Mouse (Mus musculus) brain, adult 2 months (tissue): ENCODE results near the gene L3mbtl4.
A peak's percentile ranks its signal among the peaks of the same experiment; 100 is the strongest.

Experiments
- DNase-seq: peaks from one replicate; pipeline ENCODE4 v3.0.0; 2011; ENCODE audit warnings: low read depth, low spot score

The L3mbtl4 gene

DNA sequence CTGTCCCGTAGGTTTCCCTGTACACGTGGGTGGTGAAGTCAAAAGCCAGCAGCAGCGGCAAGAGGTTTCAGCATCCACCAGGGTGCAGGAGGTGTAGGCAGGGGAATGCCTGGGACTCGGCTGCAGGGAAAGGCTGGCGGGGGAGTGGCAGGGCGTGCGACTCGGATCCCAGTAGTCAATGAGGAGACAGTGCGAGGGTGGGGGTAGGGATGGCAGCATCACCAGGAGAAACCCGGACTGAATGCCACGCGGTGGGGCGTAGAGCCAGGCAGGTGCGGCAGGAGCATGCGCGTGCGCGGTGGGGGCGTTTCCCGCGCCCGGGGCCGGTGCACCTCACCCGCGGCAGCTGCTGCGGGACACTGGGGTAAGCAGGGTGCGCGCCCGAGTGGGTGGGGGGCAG is at the start of gene L3mbtl4:
TSS of gene L3mbtl4 (plus strand) at position 271 of the 400 bp plus-strand sequence.
- DNase-seq: peak; percentile 72

DNA sequence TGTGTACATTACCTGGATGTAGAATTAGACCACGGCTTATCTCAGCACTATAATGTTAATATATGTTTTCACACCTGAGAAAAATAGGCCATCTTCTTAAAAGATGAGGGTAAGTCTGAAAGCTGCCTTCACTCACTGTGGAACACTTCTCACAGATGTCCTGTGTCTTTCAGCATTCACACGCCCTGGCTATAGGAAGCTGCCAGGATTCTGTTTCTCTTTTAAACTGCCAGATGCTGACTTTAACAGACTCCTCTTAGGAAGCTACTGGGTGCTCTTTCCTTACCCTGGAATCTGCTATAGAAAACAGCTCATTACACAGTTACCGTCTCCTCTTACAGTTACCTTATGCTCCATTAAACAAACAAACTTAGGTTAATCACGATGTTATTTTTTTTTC is 43.1 kb upstream of the L3mbtl4 start:
- DNase-seq: peak; percentile 52

DNA sequence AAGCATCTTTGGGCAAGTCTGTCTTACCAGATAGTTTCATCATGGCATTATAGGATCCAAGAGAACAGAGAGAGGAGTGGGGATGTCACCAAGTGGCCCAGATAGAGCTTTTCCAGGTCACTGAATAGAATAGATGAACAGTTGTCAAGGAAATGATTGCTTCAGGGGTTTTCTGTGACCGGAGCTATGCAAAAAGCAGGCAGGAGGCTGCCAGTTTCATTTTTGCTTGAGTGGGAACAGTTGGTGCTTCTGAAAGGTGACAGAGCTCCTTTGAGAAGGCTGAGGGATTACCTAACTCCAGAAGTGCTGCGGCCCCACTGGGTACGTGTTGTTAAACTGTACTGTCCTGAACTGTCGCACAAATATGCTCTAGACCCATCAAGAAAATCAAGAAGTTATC is 38.2 kb upstream of the L3mbtl4 start:
- peak; percentile 70 for DNase-seq

DNA sequence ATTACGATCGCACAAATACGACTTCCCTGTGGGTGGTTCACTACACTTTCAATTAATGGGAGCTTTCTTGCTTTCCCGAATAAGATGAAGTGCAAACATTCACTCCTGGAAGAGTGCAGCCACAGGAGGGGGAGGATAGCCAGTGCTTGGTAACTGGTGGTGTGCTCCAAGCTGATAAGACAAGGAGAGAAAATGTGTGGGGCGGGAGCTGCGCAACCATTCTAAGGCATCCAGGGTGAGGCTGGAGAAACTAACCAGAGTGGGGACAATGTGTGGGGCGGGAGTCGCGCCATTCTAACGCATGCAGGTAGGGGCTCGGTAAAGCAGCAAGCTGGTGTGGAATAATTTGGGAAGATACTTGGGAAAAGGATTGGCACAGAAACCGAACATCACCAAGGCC is 36.6 kb upstream of the L3mbtl4 start:
- DNase-seq: no peak

DNA sequence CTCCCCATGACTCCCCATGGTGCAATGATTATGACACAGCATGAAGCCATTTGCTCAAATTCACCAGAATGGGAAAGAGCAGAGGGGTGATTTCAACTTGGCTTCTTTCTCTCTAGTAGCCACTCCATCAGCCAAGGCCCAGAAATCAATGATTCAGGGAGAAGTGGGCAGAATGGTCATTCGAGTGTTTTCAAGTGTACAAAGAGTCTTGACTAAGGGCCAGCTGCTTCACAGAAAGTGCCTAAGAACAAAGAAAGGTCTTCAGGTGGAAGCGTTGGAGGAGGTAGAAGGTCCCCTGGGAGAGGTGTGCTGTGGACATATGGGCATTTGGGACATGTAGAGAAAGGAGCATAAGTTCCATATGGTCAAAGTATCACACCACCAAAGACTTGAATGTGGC is 33.4 kb upstream of the L3mbtl4 start:
- no peak for DNase-seq

DNA sequence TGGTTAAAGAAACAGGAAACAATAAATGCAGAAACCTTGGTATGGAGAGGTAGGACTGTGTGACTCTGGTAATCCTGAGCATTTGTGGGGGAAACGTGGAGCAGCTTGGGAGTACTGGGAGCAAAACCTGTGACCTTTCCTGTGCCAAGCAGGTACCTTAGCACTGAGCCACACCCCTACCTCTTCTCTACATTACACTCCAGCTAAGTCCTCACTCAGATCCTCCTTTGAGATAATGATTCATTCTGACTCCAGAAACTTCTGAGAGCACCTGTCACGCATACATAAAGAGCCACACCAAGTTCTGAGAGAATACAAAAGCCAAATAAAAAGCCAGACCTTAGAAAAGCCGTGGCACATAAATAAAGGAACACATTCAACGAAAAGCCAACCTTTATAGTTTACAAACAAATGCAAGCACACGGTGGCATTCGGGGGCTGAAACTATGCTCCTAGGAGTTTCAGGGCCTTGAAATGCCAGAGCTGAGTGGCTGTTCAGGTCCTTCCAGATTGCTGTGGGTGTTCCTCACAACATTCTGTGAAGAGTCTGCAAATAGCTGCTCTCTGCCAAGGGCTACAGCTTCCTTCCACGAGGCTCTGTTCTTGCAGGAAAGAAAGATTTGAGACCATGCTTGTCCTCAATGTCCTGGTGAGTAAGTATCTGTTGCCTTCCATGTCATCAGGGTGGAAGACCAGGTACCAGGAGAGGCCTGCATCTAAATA is 8.6 kb upstream of the L3mbtl4 start:
- peak; percentile 79 for DNase-seq

DNA sequence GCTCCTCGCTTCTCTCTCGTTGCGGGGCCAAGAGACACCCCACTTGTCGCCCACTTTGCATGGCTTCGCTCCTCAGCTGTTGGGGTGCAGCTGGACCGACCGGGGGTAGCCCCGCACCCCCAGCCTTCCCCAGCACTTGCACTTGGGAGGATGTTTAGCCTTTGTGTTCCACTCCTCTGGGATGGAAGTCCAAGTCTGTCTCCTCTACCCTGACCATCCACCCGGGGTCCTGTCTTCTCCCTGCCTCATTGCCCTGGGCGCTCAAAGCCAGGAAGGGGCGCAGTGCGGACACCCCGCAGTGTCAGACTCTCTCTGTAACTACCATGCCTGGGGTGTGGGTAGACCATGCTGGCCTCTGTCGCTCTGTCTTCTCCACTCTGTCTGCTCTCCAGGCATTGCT is 357 bp downstream of the L3mbtl4 start:
- no peak for DNase-seq

DNA sequence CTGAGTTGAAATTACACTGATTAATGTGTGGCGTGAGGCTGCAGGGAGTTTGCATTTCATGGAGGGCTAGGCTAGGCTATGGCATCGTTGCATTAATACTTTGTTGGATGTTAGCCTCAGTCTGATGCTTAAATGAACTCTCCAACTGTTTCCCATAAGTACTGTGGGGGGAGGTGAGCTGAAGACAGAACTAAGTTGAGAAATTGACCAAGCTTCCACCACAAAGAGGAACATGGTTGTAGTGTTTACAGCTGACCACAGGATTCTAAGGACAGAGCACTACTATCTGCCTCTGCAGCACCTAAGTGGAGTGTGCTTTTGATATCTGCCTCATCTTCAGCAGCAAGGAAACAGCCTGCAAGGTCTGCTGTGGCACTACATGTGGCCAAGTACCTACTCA is 1.5 kb downstream of the L3mbtl4 start:
- no peak for DNase-seq

DNA sequence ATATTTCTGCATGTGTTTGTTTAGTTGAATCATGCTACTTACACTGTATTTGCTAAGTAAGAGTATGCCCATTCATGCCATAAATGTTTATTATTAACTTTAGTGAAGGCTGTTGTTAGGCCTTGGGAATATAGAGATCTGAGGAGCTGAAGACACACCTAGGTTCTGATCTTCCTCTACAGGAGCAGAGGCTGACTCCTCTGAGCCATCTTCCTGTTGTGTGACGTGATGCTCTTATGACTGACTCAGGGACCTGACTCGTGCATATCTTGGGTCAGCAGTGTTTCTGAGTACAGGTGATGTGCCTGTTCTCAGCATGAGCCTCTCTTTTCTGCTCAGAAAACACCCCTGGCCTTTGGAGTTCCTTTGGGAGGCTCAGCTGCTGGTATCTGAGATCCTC is 7.3 kb downstream of the L3mbtl4 start:
- DNase-seq: no peak

DNA sequence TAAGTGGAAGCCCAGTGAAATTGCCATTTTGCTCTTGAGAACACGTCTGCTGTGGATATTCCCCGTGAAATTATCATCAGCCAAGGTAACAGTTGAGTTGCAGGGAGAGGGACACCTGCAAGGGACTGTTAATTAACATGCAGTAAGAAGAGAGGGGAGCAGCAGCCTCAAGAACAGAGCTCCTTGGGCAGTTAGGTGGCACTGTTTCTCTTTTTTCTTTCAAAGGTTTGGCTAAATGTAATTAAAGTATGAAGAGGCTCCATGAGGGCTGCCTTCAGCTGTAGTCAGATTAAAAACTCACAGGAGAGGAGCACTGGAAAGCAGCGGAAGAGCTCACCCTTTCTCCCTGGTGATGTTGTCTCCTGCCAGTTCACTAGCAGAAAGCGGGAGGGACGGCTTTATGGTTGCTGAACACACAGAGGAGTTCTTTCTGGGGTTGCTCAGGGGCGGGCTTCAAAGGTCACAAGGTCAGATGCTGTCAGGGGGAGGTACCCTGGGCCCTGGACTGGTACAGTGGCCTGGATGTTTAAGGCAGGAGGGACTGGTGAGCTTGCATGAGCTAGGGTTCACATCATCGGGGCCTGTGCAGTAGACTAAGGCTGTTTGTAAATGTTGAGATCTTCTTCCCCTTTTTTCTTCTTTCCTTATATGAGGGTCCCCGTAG is 11.7 kb downstream of the L3mbtl4 start:
- peak; percentile 57 for DNase-seq

DNA sequence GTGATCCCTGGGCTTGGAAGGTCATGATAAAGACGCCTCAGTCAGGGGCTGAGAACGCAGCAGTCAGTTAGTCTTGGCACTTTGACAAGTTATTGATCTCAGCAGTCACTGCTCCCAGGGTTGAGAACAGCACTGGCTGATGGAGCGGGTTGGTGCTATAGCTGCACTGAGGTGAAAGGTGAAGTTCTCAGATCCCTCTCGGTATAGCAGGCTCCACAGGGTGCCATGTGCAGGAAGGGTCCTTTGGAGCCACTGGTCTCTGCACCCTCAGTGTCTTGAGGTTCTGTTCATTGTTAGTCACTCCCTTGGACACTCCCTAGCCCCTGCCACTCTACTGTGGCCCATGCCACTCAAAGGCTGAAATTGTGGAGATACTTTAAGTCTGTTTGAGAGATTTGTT is 14.5 kb downstream of the L3mbtl4 start:
- DNase-seq: no peak

DNA sequence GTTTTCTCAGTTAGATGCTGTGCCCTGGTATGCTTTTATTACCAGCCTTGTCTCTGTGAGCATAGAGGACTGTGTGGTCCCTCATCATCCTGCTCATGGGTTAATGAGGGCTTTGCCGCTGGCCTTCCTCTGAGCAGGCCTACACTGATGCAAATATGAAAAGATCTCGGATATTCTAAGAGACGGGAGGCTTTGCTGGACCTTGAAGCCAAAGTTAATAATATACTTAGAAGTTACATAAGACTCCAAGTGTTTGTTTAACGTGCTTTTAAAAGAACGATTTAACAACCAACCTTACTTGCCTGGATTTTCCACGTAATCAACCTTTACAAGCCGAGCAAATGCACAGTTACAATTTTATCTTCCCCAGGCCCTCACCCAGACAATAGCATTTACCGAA is 15.1 kb downstream of the L3mbtl4 start:
- no peak for DNase-seq

DNA sequence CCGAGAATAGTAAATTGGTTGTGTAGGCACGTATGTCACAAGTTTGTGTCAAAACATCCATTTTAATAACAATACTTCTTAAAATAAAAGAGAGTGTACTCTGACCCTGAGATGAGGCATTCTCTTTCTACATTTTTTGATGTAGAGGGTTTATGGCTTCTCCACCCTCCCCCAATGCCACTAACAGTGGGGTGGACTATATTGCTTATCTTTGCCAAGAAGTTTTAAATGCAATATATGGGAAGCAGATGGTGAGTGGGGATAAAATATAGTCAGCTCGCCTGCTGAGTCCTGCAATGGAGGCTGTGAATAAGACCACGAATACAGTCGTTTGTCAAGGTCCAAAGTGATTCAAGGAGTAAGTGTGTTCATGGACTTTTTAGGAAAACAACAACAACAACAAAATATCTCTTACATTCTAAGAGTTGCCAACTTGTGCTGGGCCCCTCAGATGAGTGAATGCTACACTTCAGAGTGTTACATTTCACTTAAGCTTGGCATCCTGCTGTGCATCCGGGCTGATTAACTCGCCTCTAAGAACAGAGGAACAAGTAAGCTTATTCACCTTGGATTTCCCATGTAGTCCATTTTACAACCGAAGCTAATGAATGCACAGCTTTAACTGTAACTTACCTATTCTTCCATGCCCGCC is 18.2 kb downstream of the L3mbtl4 start:
- peak; percentile 30 for DNase-seq

DNA sequence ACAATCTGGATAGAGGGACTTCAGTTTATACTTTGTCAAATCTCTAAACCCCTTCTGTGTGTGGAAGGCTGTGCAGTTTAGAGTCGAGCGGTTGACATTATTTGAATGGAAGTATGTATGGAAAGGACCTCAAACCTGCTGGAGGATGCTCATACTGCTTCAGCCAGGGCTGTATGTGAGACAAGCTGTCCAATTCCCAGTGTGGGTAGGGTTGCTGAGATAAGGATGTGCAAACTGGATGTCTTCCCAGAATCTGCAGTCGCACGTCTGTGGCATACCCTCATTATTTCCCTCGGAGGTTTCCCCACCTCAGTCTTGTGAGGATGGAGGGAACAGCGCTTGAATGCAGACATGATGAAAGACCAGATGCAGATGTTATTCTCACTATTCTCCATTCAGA is 34.8 kb downstream of the L3mbtl4 start:
- peak; percentile 18 for DNase-seq

DNA sequence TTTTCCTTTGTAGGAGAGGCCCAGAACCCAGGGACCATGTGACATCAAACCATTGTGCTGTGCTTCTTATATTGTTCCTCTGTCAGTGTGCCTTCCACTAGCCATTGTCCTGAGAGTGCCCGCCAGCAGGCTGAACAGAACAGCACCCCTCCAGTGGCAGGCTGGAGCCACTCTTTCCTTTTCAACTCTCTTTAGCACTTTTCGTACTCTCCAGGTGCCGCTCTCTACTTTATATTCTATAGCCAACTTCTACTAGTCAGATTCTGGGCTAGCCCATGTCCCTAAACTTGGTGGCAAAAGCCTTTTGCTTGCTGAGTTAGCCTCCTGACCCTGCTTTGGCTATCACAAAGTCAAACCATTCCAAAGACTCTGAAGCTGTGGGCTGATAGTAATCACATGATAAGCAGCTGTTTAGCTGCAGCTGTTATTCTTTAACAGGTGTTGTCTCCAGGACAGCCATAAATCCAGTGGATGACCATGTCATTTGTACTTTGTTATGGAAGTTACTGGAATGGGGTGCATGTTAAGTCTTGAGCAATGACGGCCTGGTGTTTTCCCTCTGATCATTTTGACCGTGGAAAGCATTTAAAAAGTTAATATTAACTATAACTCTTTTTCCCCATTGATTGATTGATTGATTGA is 38.8 kb downstream of the L3mbtl4 start:
- no peak for DNase-seq

DNA sequence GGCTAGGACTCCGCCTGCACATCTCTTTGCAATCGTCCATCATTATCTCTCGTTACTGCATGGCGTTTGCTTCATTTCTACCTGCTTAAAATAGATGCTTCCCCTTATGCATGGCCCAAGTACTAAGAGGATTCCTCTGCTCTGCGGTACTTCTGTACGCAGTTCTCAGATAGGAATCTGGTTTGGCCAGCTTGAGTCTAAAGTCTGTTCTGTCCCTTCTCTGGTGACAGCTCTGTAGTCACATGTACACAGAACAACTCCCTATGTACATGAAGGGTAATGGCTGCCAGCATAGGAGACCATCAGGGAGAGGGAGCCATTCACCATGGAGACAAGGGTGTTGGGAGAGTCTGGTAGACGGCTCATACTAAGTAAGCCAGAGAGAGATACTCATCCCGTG is 47.3 kb downstream of the L3mbtl4 start:
- no peak for DNase-seq

DNA sequence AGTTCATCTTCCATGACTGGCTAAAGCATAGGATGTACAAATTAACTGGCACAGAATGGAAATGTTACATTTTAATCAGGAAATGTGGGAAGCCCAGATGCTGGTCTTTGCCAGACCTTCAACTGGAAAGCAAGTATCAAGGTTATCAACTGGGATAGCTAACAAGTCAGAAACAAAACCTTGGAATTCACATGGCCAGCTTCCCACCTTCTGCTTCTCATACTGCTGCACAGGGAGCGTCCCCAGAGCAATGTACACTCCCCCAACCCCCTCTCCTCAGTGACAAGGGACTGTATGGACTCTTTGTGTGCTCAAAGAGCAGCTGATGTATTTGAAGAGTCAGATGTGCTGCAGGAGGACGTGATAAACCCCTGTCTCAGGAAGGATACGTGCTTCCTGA is 49.0 kb downstream of the L3mbtl4 start:
- no peak for DNase-seq

DNA sequence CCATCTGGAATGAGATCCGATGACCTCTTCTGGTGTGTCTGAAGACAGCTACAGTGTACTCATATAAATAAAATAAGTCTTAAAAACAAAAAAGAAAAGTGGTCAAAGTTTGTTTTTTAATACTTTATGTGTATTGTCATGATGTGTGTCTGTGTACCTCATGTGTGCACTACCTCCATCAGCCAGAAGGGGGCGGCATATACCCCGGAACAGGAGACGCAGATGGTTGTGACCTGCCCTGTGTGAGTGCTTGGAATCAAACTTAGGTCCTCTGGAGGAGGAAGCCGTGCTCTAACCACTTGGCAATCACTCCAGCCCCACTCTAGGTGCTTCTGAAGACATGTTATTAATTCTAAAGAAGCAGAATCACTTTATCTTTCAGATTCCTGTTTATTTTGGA is 58.6 kb downstream of the L3mbtl4 start:
- DNase-seq: no peak

DNA sequence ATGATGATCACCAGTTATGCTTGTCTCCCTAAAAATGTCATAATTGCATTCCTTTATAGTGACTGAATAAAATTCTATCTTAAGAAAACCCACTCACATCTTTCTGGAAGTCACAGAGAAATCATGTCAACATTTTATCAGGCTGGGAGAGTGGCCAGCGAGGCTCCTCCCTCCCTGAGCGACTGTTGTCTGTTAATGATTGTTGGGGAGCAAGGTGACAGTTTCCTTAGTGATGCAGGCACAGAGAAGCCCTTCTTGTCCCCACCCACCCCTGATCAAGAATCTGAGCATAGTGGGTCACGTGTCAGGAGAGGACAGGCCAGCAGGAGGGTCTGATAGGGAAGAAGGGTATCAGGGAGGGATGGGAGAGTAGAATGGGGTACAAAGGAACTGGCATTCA is 59.8 kb downstream of the L3mbtl4 start:
- DNase-seq: no peak

DNA sequence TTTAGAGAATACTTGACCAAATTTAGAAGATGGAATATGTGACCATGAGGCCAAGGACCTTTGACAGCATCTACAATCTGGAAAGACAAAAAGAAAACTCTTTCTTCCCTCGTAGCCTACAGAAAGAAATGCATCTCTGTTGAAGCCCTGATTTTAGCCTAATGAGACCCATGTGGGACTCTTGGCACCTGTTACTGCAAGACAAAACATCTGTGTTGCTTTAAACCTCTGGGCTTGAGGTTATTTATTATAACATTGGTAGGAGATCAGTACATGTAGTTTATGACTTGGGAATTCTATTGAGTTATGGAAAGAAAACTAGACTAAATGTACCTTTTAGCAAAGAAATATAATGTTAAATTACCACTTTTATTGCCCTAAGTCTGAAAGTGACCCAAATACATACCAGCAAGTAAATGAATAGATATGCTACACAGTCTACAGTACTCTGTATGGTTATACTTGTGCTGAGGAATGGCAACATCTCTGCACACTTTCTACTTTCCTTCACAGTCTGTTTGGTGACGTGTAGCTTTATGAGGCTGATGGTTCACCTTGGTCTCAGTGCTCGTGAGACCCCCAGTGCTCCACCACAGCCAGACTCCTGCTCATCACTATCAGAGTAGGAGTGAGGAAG is 65.4 kb downstream of the L3mbtl4 start:
- DNase-seq: no peak

DNA sequence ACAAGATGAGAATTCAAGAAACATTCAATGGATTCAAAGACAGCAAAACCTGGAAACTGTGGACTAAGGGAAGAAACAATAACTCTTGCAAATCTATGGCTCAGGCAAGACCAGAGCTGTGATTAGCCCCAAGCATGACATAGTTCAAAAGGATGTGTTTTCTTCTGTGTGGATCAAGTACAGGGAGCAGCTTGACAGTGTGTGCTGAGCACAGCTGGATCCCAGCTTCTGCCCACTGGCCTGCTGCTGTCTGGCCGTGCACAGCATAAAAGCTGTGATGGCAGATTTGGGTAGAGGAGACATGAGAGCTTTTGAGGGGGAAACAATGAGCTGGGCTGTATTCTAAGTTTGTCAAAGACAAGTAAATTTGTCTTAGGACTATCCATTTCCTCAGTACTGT is 84.1 kb downstream of the L3mbtl4 start:
- DNase-seq: peak; percentile 5

DNA sequence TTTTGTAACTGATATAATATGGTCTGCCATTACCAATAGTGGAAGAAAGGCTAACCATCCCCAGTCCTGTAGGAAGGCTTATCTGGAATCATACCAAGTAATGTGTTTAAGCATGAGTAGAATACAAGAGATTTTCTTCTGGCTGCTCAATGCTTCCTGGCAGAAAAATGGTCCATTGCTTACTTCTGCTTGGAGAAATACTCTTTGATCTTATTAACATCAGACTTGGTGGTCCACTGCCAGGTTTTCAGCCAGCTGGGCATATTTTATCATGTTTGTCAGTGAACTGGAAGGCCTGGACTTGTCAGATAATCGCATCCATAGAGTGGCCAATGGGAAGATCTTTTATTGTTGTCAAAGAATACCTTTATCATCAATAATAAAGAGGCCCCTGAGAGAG is 97.5 kb downstream of the L3mbtl4 start:
- DNase-seq: no peak
